Mouse (Mus musculus): ENCODE data around the gene Cdkl2. TPM values are rescaled to one million over a fixed set of nuclear protein-coding genes. Genes with fewer than 3 reads are reported as not detected.
A peak's percentile ranks its signal among the peaks of the same experiment; 100 is the strongest.

Gene Cdkl2
- 2.9 and 4.3 TPM in 2 replicates for polyA plus RNA-seq (2014; fragmentation: Nextera tagmentation; extraction: Ambion mirVana)

GRCm38 (mm10) chr5:92043783-92044182 lies at the start of gene Cdkl2:
Gene Cdkl2 (minus strand): TSS chr5:92043883.
- H3K9me3 ChIP-seq (ENCODE audit: control insufficient read depth, low read length): no peaks in the 10 kb centered on the region
- H3K36me3 ChIP-seq (ENCODE audit: control insufficient read depth, insufficient read depth, low read length): no peaks in the 10 kb centered on the region
- 0 out of 2 replicates have a peak, but pooled peaks cover 2% of the 10 kb centered on the region for H3K4me1 ChIP-seq (ENCODE audit: control insufficient read depth, insufficient read depth, low read length)
- peak within 1 kb of the TSS; percentile 95 for H3K4me2 ChIP-seq (ENCODE audit: low read depth, low read length)
- peaks cover 14% of the 10 kb centered on the region for H3K27me3 ChIP-seq (replicated peaks; ENCODE audit: control insufficient read depth, insufficient read depth, low read length)
- 70% methylated on average over 4 of the region's 4 CpGs for WGBS
- ATAC-seq (ENCODE audit: low read depth) (no peak), DNase-seq (ENCODE audit: low spot score) (no peak)
- 0 out of 2 replicates have a peak within 1 kb of the TSS, but pooled peaks have one; percentile 18 for H3K27ac ChIP-seq (replicated peaks; ENCODE audit: low read depth, low read length)
- H3K9ac ChIP-seq (ENCODE audit: low read depth, low read length): peak within 1 kb of the TSS; percentile 55
- H3K4me3 ChIP-seq (ENCODE audit: low read depth, low read length): peak within 1 kb of the TSS; percentile 80

GRCm38 (mm10) chr5:92087469-92087868 lies 43.8 kb upstream of the Cdkl2 start:
- 90% methylated on average over 4 of the region's 4 CpGs for WGBS
- Histone ChIP-seq H3K9ac (ENCODE audit: low read depth, low read length) (no peak overlapping the region), H3K36me3 (ENCODE audit: control insufficient read depth, insufficient read depth, low read length) (no peaks in the 10 kb centered on the region), H3K4me2 (ENCODE audit: low read depth, low read length) (no peak overlapping the region), H3K27me3 (replicated peaks; ENCODE audit: control insufficient read depth, insufficient read depth, low read length) (no peaks in the 10 kb centered on the region), H3K9me3 (ENCODE audit: control insufficient read depth, low read length) (no peaks in the 10 kb centered on the region), H3K4me3 (ENCODE audit: low read depth, low read length) (no peak overlapping the region), H3K27ac (replicated peaks; ENCODE audit: low read depth, low read length) (no peak overlapping the region), H3K4me1 (ENCODE audit: control insufficient read depth, insufficient read depth, low read length) (no peaks in the 10 kb centered on the region)
- ATAC-seq (ENCODE audit: low read depth) (no peak), DNase-seq (ENCODE audit: low spot score) (no peak)

- no peaks in the 10 kb centered on the region for H3K27me3 ChIP-seq (replicated peaks; ENCODE audit: control insufficient read depth, insufficient read depth, low read length)
- DNase-seq (ENCODE audit: low spot score) (no peak), ATAC-seq (ENCODE audit: low read depth) (no peak)
- no peak overlapping the region for H3K4me2 ChIP-seq (ENCODE audit: low read depth, low read length)
- no peak overlapping the region for H3K27ac ChIP-seq (replicated peaks; ENCODE audit: low read depth, low read length)
- H3K4me3 ChIP-seq (ENCODE audit: low read depth, low read length): no peak overlapping the region
- no peaks in the 10 kb centered on the region for H3K36me3 ChIP-seq (ENCODE audit: control insufficient read depth, insufficient read depth, low read length)
- H3K9me3 ChIP-seq (ENCODE audit: control insufficient read depth, low read length): no peaks in the 10 kb centered on the region
- no peak overlapping the region for H3K9ac ChIP-seq (ENCODE audit: low read depth, low read length)
- peaks cover 12% of the 10 kb centered on the region for H3K4me1 ChIP-seq (ENCODE audit: control insufficient read depth, insufficient read depth, low read length)
- 75% methylated on average over 7 of the region's 7 CpGs for WGBS
Observed at GRCm38 (mm10) chr5:92085821-92086550, 42.3 kb upstream of the Cdkl2 start.

- no peak overlapping the region for H3K4me3 ChIP-seq (ENCODE audit: low read depth, low read length)
- no peak overlapping the region for H3K27ac ChIP-seq (replicated peaks; ENCODE audit: low read depth, low read length)
- no peaks in the 10 kb centered on the region for H3K27me3 ChIP-seq (replicated peaks; ENCODE audit: control insufficient read depth, insufficient read depth, low read length)
- whole genome bisulfite sequencing: 59% methylated on average over 4 of the region's 4 CpGs
- no peak overlapping the region for H3K4me2 ChIP-seq (ENCODE audit: low read depth, low read length)
- H3K4me1 ChIP-seq (ENCODE audit: control insufficient read depth, insufficient read depth, low read length): peaks cover 18% of the 10 kb centered on the region
- H3K9ac ChIP-seq (ENCODE audit: low read depth, low read length): no peak overlapping the region
- no peaks in the 10 kb centered on the region for H3K36me3 ChIP-seq (ENCODE audit: control insufficient read depth, insufficient read depth, low read length)
- ATAC-seq (ENCODE audit: low read depth): no peak
- no peaks in the 10 kb centered on the region for H3K9me3 ChIP-seq (ENCODE audit: control insufficient read depth, low read length)
- no peak for DNase-seq (ENCODE audit: low spot score)
Observed at GRCm38 (mm10) chr5:92085246-92085645, 41.6 kb upstream of the Cdkl2 start.

- peak within 1 kb of the TSS; percentile 74 for H3K4me2 ChIP-seq (ENCODE audit: low read depth, low read length)
- peak within 1 kb of the TSS; percentile 97 for H3K27ac ChIP-seq (replicated peaks; ENCODE audit: low read depth, low read length)
- H3K36me3 ChIP-seq (ENCODE audit: control insufficient read depth, insufficient read depth, low read length): no peaks in the 10 kb centered on the region
- no peaks in the 10 kb centered on the region for H3K9me3 ChIP-seq (ENCODE audit: control insufficient read depth, low read length)
- under 1% methylated on average over 37 of the region's 65 CpGs for WGBS
- H3K4me1 ChIP-seq (ENCODE audit: control insufficient read depth, insufficient read depth, low read length): peaks cover 25% of the 10 kb centered on the region
- H3K9ac ChIP-seq (ENCODE audit: low read depth, low read length): peak within 1 kb of the TSS; percentile 97
- H3K4me3 ChIP-seq (ENCODE audit: low read depth, low read length): peak within 1 kb of the TSS; percentile 95
- no peaks in the 10 kb centered on the region for H3K27me3 ChIP-seq (replicated peaks; ENCODE audit: control insufficient read depth, insufficient read depth, low read length)
- ATAC-seq (ENCODE audit: low read depth) (peak; percentile 99), DNase-seq (ENCODE audit: low spot score) (peak; percentile 99)
Observed at GRCm38 (mm10) chr5:92083417-92084038, 39.8 kb upstream of the Cdkl2 start, which contains the start of gene G3bp2. Gene G3bp2 (minus strand): TSS chr5:92083719.

- H3K4me2 ChIP-seq (ENCODE audit: low read depth, low read length): peak overlapping the region; percentile 74
- peak overlapping the region; percentile 95 for H3K4me3 ChIP-seq (ENCODE audit: low read depth, low read length)
- no peaks in the 10 kb centered on the region for H3K27me3 ChIP-seq (replicated peaks; ENCODE audit: control insufficient read depth, insufficient read depth, low read length)
- no peaks in the 10 kb centered on the region for H3K9me3 ChIP-seq (ENCODE audit: control insufficient read depth, low read length)
- WGBS: 0% methylated on average over 36 of the region's 55 CpGs
- no peaks in the 10 kb centered on the region for H3K36me3 ChIP-seq (ENCODE audit: control insufficient read depth, insufficient read depth, low read length)
- H3K4me1 ChIP-seq (ENCODE audit: control insufficient read depth, insufficient read depth, low read length): peaks cover 25% of the 10 kb centered on the region
- H3K9ac ChIP-seq (ENCODE audit: low read depth, low read length): peak overlapping the region; percentile 97
- ATAC-seq (ENCODE audit: low read depth) (peak; percentile 59), DNase-seq (ENCODE audit: low spot score) (peak; percentile 67)
- H3K27ac ChIP-seq (replicated peaks; ENCODE audit: low read depth, low read length): peak overlapping the region; percentile 97
Observed at GRCm38 (mm10) chr5:92082821-92083401, 39.2 kb upstream of the Cdkl2 start.

GRCm38 (mm10) chr5:92081326-92081725 lies 37.6 kb upstream of the Cdkl2 start:
- Histone ChIP-seq H3K27ac (replicated peaks; ENCODE audit: low read depth, low read length) (no peak overlapping the region), H3K4me1 (ENCODE audit: control insufficient read depth, insufficient read depth, low read length) (peaks cover 25% of the 10 kb centered on the region), H3K9me3 (ENCODE audit: control insufficient read depth, low read length) (no peaks in the 10 kb centered on the region), H3K27me3 (replicated peaks; ENCODE audit: control insufficient read depth, insufficient read depth, low read length) (no peaks in the 10 kb centered on the region), H3K4me2 (ENCODE audit: low read depth, low read length) (peak overlapping the region; percentile 74), H3K36me3 (ENCODE audit: control insufficient read depth, insufficient read depth, low read length) (no peaks in the 10 kb centered on the region), H3K9ac (ENCODE audit: low read depth, low read length) (no peak overlapping the region), H3K4me3 (ENCODE audit: low read depth, low read length) (peak overlapping the region; percentile 95; the same call in 1 of the 2 replicates)
- DNase-seq (ENCODE audit: low spot score): no peak
- ATAC-seq (ENCODE audit: low read depth): no peak
- 59% methylated on average over 3 of the region's 3 CpGs for WGBS

GRCm38 (mm10) chr5:92080400-92080799 lies 36.7 kb upstream of the Cdkl2 start:
- 74% methylated on average over 1 of the region's 1 CpGs for WGBS
- H3K4me1 ChIP-seq (ENCODE audit: control insufficient read depth, insufficient read depth, low read length): peaks cover 25% of the 10 kb centered on the region
- H3K27ac ChIP-seq (replicated peaks; ENCODE audit: low read depth, low read length): no peak overlapping the region
- H3K9me3 ChIP-seq (ENCODE audit: control insufficient read depth, low read length): no peaks in the 10 kb centered on the region
- no peak overlapping the region for H3K4me3 ChIP-seq (ENCODE audit: low read depth, low read length)
- H3K4me2 ChIP-seq (ENCODE audit: low read depth, low read length): no peak overlapping the region
- H3K9ac ChIP-seq (ENCODE audit: low read depth, low read length): no peak overlapping the region
- no peaks in the 10 kb centered on the region for H3K27me3 ChIP-seq (replicated peaks; ENCODE audit: control insufficient read depth, insufficient read depth, low read length)
- no peaks in the 10 kb centered on the region for H3K36me3 ChIP-seq (ENCODE audit: control insufficient read depth, insufficient read depth, low read length)
- DNase-seq (ENCODE audit: low spot score) (no peak), ATAC-seq (ENCODE audit: low read depth) (no peak)
